Mouse (Mus musculus) layer of hippocampus, adult 9-10 months (tissue): ENCODE measurements at regions not wholly inside any gene's neighbourhood (a gene's known extent, or its start where the extent isn't known, plus 50 kb on each side); places are given as distances from the start of the nearest gene placed in this dataset.
"Not testable (repeated sequence)": the region's sequence is repeated elsewhere in the genome, so short reads cannot be mapped to it uniquely, and the experiment has no call there.

Experiments used
- DNase-seq: peaks from one replicate; pipeline ENCODE4 v3.0.0; 2022; ENCODE audit warnings: low spot score

DNA sequence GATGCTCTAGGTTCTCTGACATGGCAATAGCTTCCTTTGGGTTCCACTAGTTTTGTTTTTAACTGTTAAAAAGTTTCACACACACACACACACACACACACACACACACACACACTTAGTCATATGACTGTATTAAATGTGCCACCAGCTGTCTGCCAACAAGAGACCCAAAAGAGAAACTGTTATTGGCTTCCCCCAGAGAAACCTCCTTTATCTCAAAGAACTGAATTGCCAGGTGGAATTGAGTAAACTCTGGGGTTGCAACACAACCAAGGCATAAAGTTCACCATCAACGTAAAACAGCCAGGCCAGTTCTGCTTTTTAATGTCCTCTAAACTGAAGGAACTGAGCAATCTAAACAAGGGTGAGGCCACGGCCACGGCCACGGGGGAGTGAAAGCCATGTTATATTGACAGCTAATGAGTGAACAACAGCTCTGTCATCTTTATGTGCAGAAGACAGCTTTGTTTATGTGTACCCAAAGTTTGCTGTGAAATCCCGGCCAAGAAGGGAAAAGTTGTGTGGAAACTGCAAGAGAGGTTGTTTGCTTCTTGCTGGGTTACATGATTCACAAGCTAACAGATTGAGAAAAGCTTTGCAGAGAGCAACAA lies 69.3 kb downstream of the Btg1 start:
- DNase-seq = no peak

DNA sequence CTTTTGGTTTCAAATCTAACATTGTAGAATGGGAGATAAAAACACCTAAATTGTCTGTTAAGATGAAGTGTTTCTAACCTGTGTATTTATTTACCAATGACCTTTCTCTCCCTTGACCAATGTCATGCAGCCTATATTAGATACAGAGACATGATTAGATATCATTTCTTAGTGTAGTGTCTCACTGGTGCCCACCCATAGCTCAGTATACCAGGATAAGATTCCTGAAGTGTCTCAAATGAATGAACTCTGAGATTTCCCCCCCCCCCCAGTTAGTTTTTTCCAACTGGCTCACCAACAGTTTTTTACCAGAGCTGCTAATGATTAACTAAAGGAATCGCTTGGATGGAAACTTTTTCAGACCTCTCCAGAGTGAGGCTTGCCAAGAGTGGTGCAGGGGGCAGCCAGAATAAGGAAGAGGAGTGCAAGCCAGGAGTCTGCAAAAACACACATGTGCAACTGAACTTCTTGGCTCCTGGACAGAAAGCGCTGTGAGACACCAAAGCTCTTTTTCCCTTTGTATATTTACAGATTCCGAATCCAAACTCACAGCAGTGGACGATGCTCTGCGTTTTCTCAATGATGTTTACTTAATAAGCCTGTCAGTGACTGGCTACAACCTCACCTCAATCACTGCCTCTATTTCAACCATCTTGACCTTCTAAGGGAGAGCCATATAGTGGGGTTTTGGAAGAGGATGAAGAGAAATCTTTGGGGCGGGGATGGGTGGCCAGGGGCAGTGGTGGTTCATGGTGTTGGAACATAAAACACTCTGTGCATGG lies 70.0 kb downstream of the Btg1 start:
- DNase-seq = no peak

DNA sequence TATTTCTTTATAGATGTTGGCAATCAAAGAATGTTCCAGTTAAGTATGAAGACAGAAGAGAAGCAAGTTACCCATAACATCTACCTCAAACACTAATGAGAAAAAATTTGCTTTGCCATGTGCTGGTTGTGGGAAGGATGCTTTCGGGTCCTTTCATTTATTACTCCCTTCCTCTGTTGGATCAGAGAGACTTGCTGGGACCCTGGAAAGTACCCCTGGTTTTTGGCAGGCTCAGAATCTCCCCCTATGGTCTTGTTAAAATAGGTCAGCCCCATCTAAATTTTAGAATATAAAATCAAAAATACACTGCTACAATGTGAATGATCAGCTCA lies 70.6 kb downstream of the Btg1 start:
- no peak for DNase-seq

DNA sequence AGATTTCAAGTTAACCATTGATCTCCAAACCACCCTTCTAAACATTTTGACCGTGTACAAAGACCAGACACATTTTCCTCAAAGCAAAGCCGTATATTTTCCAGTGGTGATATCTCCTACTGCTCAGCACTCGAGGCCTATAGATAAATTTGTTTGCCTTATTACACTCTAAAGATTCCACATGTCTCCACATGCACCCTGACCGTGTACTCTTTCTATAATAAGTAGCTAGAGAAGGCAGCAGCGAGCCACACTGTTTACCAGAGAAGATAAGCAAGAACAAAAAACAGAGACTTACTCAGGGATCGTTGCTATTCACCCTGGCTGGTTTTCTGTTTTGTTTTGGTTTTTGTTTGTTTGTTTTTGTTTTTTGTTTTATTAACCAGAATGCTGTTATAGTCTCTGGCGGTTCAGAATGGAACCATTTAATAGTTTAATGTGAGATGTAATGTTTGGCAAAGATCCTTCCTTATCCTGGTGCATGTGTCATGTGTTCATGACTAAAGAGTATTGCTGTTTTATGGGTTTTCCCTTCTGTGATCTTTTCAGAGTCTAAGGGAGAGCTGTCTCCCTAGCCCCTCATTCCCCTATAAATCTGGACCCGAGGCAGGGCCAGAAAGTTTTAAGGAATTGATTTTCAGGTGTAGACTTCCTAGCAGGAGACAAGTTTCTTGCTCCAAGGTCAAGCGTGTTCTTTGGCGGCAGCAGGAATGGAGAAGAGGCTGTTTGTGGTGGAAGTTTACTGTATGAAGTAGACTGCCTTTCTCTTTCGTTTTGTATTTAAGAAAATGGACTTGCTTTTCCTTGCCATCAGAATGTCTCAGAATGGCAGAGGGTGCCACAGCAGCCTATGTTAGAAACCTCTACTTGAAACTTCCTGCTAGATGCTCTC lies 73.4 kb downstream of the Btg1 start:
- no peak for DNase-seq

DNA sequence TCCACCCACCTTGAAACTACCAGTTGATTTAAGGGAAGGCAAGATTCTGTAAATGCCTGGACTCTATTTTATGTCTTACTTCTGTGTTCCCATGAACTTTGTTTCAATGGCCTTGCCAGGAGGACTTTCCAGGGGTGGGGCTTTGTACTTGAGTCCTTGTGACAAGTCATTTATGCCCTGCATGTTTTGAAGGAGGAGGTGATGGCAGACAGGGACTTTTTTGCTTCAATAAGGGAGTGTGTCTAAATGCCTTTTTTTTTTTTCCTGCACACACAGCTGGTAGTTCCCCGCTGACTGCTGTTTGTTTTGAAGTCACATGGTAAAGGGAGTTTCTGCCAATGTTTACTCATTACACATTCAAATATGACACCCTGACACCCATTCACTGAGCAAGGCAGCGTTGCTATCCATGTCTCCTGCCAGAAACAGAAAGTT lies 74.1 kb downstream of the Btg1 start:
- DNase-seq = no peak

DNA sequence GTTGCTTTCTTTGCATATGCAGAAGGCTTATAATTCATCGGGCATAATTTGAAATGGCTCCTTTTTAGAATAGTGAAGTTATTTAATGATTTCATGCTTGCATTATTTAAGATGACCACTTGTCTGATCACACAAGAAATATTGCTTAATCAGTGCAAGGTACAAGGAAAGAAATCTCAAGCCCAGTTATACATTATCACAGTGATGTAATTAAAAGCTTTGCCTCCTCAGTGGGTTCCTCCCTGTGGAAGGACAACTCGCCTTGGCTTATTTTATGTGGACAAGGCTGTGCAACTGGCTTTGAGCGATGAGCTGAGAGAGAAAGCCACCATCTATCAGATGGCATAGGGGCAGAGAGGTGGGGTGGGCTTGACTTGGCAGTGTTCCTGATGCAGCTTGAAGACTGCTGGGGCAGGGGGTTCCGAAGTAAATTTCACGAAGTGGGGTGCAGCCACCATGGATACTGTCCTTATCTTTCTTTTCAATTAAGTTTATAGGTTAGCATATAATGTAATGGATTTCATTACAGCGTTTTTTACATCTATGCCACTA lies 74.6 kb downstream of the Btg1 start:
- DNase-seq = no peak

DNA sequence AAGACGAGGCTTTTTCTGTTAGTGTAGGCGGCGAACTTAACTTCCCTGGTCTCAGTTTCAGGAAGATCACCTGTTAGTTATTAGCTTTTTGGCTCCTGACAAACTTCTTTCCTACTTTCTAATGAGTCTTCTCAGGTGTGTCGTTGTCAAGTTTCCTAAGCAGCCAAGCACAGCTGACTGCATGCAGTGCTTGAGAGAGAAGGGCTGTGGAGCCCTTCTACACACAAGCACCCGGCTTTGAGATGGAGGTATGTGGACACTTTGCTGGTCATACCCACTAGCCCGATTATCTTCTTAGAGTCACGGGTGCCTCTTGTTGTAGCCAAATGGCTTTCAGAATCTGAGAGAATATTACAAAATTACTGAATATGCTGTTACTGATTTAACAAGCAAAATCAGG lies 76.0 kb downstream of the Btg1 start:
- no peak for DNase-seq

DNA sequence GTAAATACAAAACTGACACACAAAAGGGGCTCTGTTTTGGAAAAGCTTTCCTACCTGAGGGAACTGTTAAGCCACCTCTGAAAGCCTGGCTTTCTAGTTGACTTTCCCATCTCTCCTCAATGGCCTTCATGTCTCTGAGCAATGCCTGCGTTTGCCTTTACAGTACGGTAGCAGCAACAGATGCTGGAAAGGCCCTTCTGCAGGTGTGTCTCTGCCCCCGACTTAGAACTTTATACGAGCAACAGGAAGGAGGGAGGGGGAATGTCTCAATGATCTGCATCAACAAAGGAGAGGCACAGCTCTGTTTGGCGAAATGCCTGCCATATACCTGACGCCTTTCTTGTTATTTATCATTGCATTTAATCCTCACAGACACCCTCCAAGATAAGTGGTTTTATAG lies 77.0 kb downstream of the Btg1 start:
- no peak for DNase-seq

DNA sequence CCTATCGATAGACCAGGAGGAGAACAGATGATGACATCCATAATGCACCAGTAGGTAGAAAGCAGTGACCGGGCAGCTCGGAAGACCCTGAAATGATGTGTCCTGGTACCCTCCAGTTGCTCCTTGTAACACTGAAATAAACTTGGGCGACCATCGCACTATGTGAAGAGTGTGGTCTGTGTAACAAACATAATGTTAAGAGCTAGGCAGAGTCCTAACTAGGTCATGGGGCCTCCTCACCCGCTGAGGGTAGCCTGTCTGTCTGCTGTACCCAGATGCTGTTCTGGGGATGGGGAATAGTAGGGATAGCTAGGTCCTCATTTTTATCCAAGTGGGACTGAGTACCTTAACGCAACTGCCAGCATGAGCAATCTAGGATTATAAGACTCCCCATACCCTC lies 79.8 kb downstream of the Btg1 start:
- no peak for DNase-seq

DNA sequence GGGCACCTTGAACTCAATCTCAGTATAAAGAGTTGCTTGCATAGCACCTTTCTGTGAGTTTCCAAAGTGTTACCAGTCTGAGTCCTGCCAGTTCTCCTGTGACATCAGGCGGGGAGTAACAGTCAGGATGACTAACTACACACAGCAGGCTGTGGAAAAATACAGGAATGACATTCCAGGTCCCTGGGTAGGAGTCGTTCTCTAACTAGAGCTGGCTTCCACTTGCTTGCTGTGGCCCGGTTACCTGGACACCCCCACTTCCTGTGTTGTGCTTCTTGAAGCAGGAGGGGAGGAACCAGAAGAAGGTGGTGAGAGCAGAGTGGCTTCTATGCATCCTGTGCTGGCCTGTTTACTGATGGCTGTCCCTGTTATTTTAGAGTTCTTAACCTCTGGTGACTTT lies 81.0 kb downstream of the Btg1 start:
- no peak for DNase-seq

DNA sequence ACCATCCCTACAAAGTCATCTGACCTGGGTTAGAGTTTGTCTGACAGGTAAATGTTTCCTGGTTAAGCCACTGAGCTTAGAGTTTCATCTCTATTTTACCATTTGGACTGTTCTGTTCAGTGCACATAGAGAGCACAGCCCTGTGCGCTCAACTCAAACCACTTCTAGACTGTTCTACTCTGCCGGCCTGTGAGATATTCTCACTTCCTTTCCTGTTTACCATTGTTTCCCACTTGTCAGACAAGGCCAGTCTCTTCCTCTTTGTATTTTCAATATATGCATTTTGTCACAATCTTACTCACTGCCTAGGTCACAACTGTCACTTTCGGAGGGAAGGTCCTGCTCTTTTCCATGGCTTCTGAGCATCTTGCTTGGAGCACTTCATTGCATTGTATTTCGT lies 89.8 kb downstream of the Btg1 start:
- DNase-seq = no peak

DNA sequence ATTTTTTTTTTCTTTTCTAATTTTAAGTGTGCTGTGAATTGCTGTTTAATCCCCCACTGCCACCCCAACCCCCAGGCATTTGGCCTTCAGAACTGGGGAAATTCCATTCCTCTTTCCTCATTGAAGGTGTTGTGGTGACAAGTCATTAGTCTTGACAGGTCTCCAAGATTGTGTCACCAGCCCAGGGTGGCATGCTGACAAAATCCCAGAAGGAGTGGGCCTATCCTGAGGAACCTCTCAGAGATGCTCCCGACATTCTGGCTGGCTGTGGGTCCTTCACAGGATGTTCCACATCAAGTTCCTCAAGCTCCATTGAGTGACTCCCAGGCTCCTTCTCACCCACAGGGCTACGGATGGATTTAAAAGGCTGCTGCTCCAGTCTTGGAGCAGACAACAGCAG lies 91.7 kb downstream of the Btg1 start:
- no peak for DNase-seq

DNA sequence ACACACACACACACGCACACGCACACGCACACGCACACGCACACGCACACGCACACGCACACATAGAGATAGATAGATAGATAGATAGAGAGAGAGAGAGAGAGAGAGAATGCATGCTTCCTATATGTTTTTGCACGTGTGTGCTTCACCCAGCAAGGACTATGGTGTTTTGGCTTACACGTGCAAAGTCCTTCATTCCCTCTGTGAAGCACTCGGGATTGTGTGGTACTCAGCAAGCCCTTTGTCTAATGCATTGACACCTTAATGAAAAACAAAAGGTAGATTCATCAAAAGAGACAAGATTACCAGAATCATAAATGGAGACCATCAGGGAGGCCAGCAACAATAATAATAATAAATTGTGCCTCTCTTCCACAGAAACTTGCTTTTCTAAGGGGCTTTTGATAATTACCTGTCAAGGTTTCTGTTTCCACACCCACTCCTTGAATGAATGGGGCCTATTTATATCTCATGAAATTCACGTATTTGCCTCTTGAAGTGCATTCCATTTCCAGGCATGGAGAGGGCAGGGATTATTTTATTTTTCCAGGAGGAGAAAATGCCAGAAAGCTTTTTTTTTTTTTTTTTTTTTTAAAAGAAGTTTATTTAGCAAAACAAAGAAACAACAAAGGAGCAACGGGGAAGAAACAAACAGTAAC lies 93.0 kb downstream of the Btg1 start:
- DNase-seq = no peak

DNA sequence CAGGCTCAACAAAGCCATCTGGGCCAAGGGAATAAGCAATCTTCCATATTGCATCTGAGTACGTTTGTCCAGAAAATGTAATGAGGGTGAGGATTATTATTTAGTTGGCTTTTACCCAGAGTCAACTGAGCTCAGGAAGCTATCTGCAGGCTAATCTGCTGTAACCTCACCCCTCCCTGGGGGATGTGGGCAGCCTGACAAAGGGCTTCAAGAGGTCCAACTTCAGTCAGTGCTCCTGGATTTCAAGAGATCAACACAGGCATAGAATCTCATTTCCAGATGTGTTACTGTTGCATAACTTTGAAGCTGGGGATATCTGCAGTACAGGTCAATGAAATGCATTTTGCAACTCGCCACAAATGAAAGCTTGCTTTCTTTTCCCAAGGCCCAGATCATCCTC lies 95.2 kb downstream of the Btg1 start:
- DNase-seq = no peak

DNA sequence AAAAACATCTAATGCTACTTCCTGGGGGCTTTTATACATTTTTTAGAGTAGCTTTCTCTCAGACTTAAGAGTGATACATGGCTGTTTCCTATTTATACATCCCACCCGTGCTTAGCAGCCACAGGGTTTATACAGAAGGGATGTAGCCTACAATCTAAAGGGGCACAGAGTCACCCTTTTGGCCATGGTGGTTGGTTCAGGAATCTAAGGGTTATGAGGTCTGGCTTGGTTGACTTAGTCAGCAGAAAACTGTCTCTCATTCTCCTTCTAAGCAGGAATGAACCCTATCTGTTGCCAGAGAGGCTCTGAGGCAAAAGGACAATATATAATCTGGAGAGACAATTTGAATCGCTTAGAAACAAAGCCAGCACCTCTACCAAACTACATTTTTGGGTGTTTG lies 97.9 kb downstream of the Btg1 start:
- no peak for DNase-seq

DNA sequence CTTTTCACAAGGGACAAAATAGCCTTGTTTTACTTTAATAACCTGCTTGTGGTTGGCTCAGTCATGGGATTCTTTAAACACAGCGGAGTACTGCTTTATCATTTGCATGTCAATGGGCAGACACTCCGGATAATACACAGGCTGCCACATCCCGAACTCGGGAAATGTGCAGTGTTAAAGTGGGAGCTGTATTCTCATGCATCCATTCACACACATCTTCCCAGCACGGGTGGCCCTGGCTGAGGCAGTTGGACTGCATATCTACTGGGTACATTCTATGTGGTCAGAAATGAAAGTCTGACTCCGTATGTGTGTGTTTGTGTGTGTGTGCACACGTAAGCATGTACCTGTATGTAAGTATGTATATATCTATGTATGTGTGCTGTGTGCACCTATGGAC lies 100.5 kb downstream of the Btg1 start:
- no peak for DNase-seq

DNA sequence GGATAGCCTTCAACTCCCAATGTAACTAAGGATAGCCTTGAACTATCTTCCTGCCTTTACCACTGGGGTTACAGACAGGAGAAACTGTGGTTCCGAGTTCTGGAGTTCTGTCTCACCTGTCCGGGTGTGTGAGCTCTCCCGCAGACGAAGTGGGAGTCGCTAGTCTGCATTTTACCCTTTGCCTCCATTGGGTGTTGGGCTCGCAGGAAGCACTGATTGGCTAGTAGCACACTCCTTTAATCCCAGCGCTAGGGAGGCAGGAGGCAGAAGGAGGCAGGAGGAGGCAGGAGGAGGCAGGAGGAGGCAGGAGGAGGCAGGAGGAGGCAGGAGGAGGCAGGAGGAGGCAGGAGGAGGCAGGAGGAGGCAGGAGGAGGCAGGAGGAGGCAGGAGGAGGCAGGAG lies 101.9 kb downstream of the Btg1 start:
- DNase-seq = not testable (repeated sequence)

DNA sequence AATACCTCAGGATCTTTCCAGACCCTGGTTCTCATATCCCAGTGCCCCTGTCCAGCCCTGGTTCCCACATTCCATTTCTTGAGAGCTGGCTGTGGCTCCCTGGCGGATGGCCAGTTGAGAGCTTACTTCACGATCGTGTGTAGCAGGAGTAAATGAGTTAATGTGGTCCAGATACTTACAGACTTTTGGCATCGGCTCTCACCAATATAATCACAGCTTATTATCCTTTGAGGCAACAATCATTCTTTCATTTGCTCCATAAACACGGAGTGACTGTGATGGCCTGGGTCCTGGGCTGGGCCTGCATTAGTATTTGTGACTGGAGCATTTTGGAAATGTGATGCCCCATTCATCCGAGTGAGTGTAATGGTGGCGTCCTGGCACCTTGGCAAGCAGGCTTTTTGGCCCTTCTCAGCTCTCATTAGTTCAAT lies 103.5 kb downstream of the Btg1 start:
- DNase-seq = no peak

DNA sequence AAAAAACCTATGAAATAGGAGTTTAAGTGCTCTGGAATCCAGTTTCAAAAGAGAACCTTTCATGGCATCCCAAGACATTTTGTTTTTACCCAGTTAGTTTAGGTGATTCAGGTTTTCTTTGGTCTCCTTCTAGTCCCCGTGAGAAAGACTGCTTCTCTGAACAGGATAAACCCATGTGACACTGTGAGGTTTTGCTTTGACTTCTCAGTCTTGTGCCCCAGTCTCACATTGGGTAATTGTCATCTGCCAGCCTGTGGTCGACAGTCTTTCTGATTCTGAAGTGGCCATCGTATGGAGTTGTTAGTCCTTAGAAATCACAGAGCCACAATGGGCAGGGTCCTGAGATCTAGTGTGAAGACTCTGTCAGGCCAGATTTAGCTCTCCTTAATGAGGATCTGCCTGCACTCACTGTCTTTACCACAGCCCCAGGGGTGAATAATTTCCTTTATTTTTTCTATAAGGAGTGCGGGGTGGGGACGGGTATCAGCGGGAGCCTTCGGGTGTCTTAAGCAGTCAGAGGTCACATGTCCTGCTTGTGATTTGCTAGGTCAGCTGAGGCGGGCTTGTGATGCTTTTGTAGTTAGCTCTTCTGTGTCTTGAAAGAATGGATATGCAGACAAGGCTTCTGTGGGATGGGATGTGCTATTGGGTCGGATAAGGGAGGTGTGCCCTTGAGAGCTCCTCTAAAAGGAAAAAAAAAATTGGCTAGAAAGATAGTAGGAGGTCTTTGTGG lies 104.3 kb downstream of the Btg1 start:
- DNase-seq = no peak

DNA sequence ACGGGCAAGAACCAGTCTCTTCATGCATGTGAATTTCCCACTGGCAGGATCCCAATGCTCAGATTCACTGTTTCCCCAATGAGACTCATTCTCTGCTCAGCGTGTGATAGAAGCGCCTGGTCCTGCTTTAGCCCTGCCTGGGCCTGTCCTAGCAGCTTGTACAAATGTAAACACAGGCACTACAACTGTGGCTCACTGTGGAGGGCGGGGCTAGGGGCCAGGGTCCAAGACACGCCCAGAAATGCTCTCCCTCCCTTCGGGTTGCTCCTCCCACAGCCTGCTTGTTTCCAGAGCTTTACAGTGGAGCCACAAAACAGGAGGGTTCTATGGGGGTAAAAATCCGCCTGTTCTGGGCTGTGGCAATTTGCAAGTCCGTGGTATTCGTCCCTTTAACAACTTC lies 105.7 kb downstream of the Btg1 start:
- no peak for DNase-seq

DNA sequence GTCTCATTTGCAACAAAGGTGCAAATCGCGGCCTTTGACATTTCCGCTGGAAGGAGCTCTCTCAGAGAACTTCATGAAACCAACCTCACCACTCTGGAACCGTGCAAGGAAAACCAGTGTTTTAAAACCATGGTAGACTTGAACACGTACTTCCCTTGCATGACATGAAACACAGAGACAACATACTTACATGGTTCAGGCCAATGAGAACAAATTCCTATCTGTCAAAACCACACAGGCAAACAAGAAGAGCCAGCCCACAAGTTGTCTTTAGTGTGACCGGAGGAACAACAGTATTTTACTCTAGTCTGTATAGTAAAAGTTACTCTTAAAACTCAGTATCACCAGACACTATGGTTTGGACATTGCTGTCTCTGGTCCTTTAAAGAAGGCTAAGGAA lies 106.3 kb downstream of the Btg1 start:
- no peak for DNase-seq
